Mouse (Mus musculus) small intestine, adult 2 months (tissue): ENCODE results near the gene Lrp3. TPM values are rescaled to one million over a fixed set of nuclear protein-coding genes. Genes with fewer than 3 reads are reported as not detected.

ENCODE experiments used
- H3K27ac ChIP-seq: fragments of 200-500 bp; 2 replicates; pipeline ENCODE4 v1.5.1; 2012; ENCODE audit warnings: low read depth, low read length, control low read depth, inconsistent platforms; ENCODE audit not compliant: insufficient read depth
- H3K27me3 ChIP-seq: fragments of 200-500 bp; 2 replicates; pipeline ENCODE4 v1.6.1; 2012; ENCODE audit warnings: mild to moderate bottlenecking, moderate library complexity, low read length, inconsistent platforms; ENCODE audit not compliant: control insufficient read depth, insufficient read depth
- H3K36me3 ChIP-seq: fragments of 200-500 bp; 2 replicates; pipeline ENCODE4 v1.6.1; 2012; ENCODE audit warnings: mild to moderate bottlenecking, low read length, control low read depth, inconsistent platforms; ENCODE audit not compliant: control insufficient read depth, insufficient read depth
- H3K4me1 ChIP-seq: fragments of 200-500 bp; 2 replicates; pipeline ENCODE4 v1.6.1; 2012; ENCODE audit warnings: low read length, inconsistent platforms, mixed read lengths; ENCODE audit not compliant: control insufficient read depth, insufficient read depth, insufficient read length
- H3K4me3 ChIP-seq: fragments of 200-500 bp; 2 replicates; pipeline ENCODE4 v1.5.1; 2012; ENCODE audit warnings: low read depth, mild to moderate bottlenecking, control low read depth, inconsistent platforms, low read length, moderate library complexity
- CTCF ChIP-seq: fragments of 200-500 bp; IDR thresholded peaks from 2 replicates; pipeline ENCODE4 v1.5.1; 2012; ENCODE audit warnings: low read depth, mild to moderate bottlenecking, control low read depth, inconsistent platforms, low read length, moderate library complexity, mixed read lengths; ENCODE audit not compliant: insufficient replicate concordance, insufficient read length; ENCODE audit errors: extremely low read depth
- POLR2A ChIP-seq: fragments of 200-500 bp; IDR thresholded peaks from 2 replicates; pipeline ENCODE4 v1.6.1; 2012; ENCODE audit warnings: low read depth, mild to moderate bottlenecking, control low read depth, inconsistent platforms, low read length, moderate library complexity
- WGBS: fragments of 180-500 bp; shearing (Covaris S2); methylation state at CpG from one replicate; pipeline ENCODE4 v1.1.7; 2018; 5-methylcytosine and 5-hydroxymethylcytosine counted together
- polyA plus RNA-seq: library from polyadenylated mRNA; depleted of rRNA; stranded (reverse); fragments of >200 nt; gene quantifications from 2 replicates; pipeline ENCODE4 v1.2.3, GENCODE M21; 2012

The Lrp3 gene
- polyA plus RNA-seq, 1 experiment = 5.0 TPM

- Histone ChIP-seq H3K4me3 (peak within 1 kb of the TSS; percentile 36), H3K27me3 (peaks cover 31% of the 10 kb centered on the region)
- TF ChIP-seq POLR2A (no peak), CTCF (no peak)
Measured at GRCm38 (mm10) chr7:35185889-35186569, 29.3 kb downstream of the Lrp3 start, which contains the start of gene Slc7a10. TSS of gene Slc7a10 (plus strand) at chr7:35186385.

GRCm38 (mm10) chr7:35184833-35185724 is 30.2 kb downstream of the Lrp3 start:
- Histone ChIP-seq H3K4me1 (peaks cover 7% of the 10 kb centered on the region; the same call in 1 of the 2 replicates), H3K27ac (no peak overlapping the region), H3K4me3 (peak overlapping the region; percentile 36), H3K27me3 (peaks cover 31% of the 10 kb centered on the region), H3K36me3 (no peaks in the 10 kb centered on the region)
- TF ChIP-seq CTCF (peak; percentile 44; the same call in 1 of the 2 replicates), POLR2A (no peak)
- 7% methylated on average over 54 of the region's 54 CpGs for WGBS

More at GRCm38 (mm10) chr7:35185889-35186569, 29.3 kb downstream of the Lrp3 start, which contains the start of gene Slc7a10:
- Histone ChIP-seq H3K4me1 (peaks cover 7% of the 10 kb centered on the region; the same call in 1 of the 2 replicates), H3K36me3 (no peaks in the 10 kb centered on the region), H3K27ac (no peak within 1 kb of the TSS)
- WGBS = 4% methylated on average over 43 of the region's 43 CpGs

- TF ChIP-seq CTCF (peak; percentile 48; the same call in 1 of the 2 replicates), POLR2A (no peak)
- no peak overlapping the region for H3K27ac ChIP-seq
- WGBS = 48% methylated on average over 18 of the region's 18 CpGs
- H3K27me3 ChIP-seq = no peaks in the 10 kb centered on the region
- peaks cover 2% of the 10 kb centered on the region; the same call in 1 of the 2 replicates for H3K4me1 ChIP-seq
- no peaks in the 10 kb centered on the region for H3K36me3 ChIP-seq
- no peak overlapping the region for H3K4me3 ChIP-seq
Measured at GRCm38 (mm10) chr7:35176412-35177381, 38.6 kb downstream of the Lrp3 start.

GRCm38 (mm10) chr7:35175533-35175932 is 39.8 kb downstream of the Lrp3 start:
- 71% methylated on average over 4 of the region's 4 CpGs for WGBS
- no peak overlapping the region for H3K27ac ChIP-seq
- no peak for TF ChIP-seq CTCF
- no peak for TF ChIP-seq POLR2A
- no peak overlapping the region for H3K4me3 ChIP-seq
- no peaks in the 10 kb centered on the region for H3K36me3 ChIP-seq
- H3K27me3 ChIP-seq = no peaks in the 10 kb centered on the region
- peaks cover 3% of the 10 kb centered on the region; the same call in 1 of the 2 replicates for H3K4me1 ChIP-seq

- Histone ChIP-seq H3K36me3 (no peaks in the 10 kb centered on the region), H3K27ac (no peak overlapping the region), H3K4me3 (no peak overlapping the region), H3K4me1 (peaks cover 5% of the 10 kb centered on the region; the same call in 1 of the 2 replicates), H3K27me3 (no peaks in the 10 kb centered on the region)
- 73% methylated on average over 4 of the region's 4 CpGs for WGBS
- TF ChIP-seq CTCF (no peak), POLR2A (no peak)
Measured at GRCm38 (mm10) chr7:35172519-35172918, 42.8 kb downstream of the Lrp3 start.

GRCm38 (mm10) chr7:35171867-35172382 is 43.4 kb downstream of the Lrp3 start:
- Histone ChIP-seq H3K36me3 (no peaks in the 10 kb centered on the region), H3K27ac (no peak overlapping the region), H3K4me3 (no peak overlapping the region), H3K4me1 (peaks cover 5% of the 10 kb centered on the region; the same call in 1 of the 2 replicates), H3K27me3 (no peaks in the 10 kb centered on the region)
- TF ChIP-seq POLR2A = no peak
- TF ChIP-seq CTCF = peak; percentile 63; the same call in 1 of the 2 replicates
- WGBS = 3% methylated on average over 16 of the region's 16 CpGs
